Mouse (Mus musculus) right cerebral cortex, adult 18-20 months (tissue): ENCODE data around the gene Dbx2.

Experiments used
- DNase-seq: peaks from one replicate; pipeline ENCODE4 v3.0.0; 2022; ENCODE audit warnings: mixed read lengths

Dbx2 gene

DNA sequence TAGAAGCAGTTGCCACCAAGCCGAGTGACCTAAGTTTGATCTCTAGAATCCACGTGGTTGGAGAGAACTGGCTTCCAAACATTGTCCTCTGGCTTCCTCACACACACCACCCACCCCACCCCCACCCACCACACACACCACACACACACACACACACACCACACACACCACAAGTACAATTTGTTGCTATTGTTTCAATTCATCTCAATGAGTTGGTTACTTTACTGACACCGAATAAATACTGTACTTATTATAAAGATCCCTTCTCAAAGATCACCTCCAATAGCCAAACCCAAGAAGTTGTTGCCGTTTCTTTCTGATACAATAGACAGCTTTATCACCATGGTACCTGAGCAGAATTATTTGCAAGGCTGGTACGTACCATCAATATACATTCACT, at the start of gene Dbx2:
Gene Dbx2 (minus strand): TSS at position 101 of the 400 bp plus-strand sequence.
- DNase-seq: no peak

DNA sequence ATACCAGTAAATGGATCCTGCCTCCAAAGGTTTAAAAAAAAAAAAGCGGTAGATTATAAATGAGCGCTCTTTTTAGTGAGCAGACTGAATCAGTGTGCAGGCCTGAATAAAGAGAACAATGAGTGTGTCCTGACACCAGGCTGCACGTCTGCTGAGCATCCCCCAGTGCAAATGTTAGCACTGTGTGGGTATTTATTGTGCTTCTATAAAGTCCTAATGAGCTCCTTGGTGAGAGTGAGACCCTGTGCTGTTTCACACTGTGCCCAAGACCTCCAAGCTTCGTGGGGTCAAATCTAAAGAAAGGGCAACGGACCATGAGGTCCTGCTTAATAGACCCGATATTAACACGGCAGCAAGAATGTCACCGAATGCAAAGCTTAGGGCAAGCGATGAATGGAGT, 46.4 kb upstream of the Dbx2 start:
- no peak for DNase-seq

- DNase-seq: no peak
These were observed 45.8 kb upstream of the Dbx2 start for GRCm38 (mm10) chr15:95701573-95701972.

GRCm38 (mm10) chr15:95699371-95699770, 43.6 kb upstream of the Dbx2 start:
- no peak for DNase-seq

- DNase-seq: peak; percentile 33
These were observed 38.0 kb upstream of the Dbx2 start for GRCm38 (mm10) chr15:95693759-95694158.

GRCm38 (mm10) chr15:95691594-95691993, 35.8 kb upstream of the Dbx2 start:
- no peak for DNase-seq

- DNase-seq: no peak
These were observed 35.4 kb upstream of the Dbx2 start for GRCm38 (mm10) chr15:95691129-95691528.

GRCm38 (mm10) chr15:95682620-95683019, 26.9 kb upstream of the Dbx2 start:
- DNase-seq: no peak

DNA sequence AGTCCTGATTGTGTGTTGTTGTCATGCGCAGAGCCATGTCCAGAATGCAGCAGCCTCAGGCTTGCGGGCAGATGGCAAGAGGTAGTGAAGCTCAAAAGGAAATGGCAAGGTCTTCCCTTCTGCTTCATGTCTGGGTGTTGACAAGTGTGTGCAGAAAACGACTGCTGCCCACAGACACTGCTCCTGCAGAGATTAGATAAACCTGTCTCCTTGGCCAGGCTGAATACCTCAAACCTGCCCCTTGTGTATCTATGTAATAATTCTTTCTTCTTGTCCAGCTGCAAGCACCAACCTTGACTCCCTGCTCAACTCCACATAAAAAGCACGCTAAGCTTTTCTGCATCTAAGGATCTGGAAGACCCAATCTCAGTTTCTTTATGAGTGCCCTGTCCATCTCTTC, 19.9 kb upstream of the Dbx2 start:
- no peak for DNase-seq

DNA sequence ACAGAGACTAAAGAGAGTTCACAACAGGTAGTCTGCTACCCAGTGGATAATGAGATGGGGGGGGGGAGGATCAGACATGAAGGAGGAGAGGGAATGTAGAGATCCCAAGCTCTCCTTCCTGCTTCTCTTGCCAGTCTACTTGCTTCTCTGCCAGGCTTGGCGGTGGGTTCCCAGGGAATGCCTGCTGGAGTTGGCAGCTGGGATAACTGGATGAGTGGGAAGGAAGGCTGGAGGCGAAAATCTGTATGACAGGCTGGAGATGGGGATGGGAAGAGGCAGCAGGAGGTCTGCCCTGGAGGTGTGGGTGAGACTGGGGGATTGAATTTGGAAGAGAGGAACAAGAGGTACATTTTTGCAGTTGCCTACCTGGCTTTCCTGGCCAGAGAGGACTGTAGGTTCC, 19.4 kb upstream of the Dbx2 start:
- DNase-seq: peak; percentile 49

DNA sequence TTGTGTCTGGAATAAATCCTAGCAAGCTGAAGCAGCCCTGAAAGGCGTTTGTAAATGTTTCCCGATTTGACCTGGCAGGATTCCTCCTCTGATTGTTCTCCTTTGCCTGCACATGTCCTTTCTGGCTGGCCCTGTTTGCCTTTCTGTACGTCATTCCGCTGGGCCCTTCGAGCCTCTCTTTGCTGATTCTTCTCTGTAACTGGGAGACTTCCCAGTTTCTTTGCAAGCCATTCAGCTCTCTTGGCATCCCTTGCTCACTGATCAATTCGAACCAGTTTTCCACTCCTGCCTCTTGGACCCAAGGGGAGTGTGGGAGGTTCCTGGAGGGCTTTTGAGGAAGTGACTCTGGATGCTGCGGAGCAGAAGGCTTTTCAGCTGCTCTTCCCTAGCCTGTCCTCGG, 11.4 kb upstream of the Dbx2 start:
- DNase-seq: peak; percentile 64

GRCm38 (mm10) chr15:95665002-95665401, 9.2 kb upstream of the Dbx2 start:
- no peak for DNase-seq

DNA sequence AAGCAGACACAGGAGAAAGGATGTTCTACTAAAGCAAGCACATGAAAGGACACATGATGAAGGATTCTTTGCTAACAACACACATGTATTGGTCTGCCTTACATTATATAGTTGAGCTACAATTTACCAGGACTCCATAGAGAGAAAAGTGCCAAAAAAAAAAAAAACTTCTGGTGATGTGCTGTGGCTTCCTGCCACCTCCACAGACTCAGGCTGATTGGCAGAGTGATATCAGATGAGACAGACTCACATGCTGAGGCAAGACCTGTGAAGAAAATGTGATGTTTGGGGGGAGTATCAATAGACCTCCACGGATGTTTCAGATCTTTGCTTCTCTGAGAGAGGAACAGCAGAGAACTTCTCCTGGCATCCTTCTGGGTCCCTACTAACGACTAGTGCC, 6.0 kb upstream of the Dbx2 start:
- no peak for DNase-seq

- DNase-seq: no peak
These were observed 4.6 kb upstream of the Dbx2 start for GRCm38 (mm10) chr15:95660368-95660767.

DNA sequence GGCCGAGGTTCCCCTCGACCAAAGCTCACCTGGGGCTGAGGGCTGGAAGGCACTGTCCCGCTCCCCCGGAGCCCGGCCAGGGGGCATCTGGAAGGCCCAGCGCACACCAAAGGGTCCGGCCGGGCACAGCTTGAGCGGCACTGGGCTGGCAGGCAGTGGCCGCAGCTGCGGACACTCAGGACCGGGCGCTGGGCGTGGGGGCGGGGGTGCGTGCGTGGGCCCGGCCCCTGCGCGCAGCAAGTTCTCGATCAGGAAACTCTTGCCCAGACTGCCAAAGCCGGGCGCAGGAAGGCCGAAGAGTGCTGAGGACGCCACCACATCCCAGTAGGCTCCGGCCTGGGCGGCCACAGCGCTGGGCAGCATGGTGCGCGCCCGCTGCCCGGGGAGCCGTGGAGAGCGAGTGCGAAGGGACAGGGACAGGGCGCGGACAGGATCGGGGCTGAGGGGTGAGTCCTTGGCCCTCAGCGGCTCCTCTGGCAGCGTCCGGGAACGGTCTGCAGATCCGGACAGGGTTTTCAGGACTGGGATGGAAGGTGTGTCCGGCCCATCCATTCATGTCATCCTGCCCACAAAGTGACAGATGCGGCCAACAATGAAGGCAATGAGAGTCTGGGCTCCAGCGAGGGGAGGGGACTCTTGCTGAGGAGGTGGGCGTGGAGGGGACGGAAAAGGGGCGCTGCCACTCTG, 1.4 kb downstream of the Dbx2 start:
- peak; percentile 5 for DNase-seq

DNA sequence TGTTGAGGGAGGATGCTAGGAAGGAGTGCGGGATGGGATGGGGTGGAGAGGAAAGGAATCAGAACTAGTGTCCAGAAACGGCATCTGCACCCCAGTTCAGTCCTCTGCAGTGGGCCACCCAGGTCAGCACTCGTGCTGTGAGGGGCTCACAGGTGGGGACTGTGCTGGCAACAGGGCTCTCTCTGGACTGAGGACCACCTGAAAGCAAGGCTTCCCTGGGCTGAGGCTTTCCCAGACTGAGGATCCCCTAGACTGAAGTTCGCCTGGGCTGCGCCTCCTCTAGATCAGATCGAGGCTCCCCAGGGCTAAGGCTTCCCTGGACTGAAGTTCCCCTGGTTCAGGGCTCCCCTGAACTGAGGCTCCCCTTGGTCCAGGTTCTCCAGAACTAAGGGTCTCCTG, 1.9 kb downstream of the Dbx2 start:
- DNase-seq: no peak

DNA sequence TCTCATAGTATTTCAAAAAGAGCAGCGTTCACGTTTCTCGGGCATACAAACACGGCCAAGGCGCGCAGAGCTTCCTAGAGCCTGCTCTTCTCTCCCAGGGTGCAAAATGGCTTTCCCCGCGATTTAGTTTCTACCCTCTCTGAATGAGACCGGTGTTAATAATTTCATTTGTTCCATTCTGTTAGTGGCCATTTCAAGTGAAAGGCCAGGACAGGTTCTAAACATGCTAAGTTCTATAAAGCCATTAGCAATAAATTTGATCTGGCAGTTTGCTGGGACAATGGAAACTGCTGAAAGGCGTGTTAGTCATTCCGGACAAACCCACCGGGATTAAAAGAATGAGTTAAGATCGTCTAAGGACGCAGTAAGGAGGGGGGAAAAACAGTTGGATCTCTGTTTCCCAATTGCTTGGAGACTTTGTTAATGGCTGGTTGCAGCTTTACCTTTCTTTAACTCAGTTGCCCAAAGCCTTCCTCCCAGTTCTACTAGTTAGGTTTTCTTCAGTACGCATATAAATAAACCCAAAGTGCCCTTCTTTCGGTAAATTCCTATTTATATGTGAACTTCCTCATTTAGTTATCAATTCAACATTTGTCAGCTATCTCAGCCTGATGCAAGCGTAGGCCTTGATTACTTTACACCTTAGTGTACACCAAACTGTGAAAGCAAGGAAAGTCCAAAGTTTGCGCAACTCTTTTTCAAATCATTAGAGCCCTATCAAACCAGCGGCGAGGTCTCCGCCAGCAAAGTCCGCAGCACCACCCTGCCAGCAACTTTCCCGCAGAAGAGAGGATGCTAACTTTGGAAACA, 2.7 kb downstream of the Dbx2 start:
- no peak for DNase-seq

- DNase-seq: no peak
These were observed 3.9 kb downstream of the Dbx2 start for GRCm38 (mm10) chr15:95651824-95652223.

DNA sequence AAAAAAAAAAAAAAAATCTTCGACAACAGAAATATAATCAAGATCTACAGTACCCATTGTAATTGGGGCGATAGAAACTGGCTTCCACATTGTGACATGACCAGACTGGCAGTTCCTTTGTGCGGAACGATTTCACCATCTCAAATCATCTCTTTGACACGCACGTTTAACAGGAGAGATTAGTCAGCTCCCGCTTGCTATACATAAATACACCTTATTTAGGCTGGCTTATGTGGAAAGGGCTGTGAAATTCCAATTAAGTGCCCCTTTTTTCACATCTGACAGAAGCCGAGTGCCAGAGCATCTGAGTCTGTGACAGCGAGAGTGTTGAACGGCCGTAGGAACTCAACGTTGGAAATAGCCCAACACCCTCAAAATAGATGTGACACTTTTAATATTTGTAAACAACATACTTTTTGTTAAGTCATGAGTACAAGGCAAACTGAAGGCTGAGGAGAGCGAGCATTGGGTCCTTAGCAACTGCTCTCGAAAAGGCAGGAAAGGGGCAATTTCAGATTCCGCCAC, 12.2 kb downstream of the Dbx2 start:
- DNase-seq: no peak

DNA sequence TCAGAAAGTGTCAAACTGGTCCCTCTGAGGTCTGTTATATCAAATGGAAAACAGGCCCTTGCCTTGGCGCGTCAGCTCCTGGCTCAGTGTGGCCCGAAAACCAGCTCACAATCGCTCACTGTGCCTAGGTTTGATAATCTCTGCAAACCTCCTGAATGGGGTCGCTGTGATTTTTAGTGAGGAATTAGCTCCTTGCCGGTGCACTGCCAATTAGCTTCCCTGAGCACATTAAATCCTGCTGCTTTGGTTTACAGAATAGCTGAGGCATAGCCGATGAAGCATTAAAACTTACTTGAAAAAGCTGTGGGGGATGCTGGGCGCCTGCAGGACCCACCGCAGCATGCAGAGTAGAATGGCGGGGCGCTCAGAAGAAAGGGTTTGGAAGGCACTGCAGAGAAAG, 15.4 kb downstream of the Dbx2 start:
- peak; percentile 6 for DNase-seq

DNA sequence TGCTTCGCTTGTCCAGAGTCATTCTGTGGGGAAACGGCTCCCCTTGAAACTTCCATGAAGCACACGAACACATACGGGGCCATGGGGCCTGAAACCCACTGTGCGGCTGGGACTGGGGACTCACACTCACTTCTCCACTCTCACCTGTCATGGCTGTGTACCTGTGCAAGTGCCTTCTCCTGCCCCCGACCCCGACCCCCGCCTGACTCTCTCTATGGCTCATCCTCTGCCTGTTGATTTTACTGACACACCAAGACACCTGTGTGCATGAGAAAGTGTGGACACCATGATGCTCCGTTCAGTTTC, 16.0 kb downstream of the Dbx2 start:
- no peak for DNase-seq

DNA sequence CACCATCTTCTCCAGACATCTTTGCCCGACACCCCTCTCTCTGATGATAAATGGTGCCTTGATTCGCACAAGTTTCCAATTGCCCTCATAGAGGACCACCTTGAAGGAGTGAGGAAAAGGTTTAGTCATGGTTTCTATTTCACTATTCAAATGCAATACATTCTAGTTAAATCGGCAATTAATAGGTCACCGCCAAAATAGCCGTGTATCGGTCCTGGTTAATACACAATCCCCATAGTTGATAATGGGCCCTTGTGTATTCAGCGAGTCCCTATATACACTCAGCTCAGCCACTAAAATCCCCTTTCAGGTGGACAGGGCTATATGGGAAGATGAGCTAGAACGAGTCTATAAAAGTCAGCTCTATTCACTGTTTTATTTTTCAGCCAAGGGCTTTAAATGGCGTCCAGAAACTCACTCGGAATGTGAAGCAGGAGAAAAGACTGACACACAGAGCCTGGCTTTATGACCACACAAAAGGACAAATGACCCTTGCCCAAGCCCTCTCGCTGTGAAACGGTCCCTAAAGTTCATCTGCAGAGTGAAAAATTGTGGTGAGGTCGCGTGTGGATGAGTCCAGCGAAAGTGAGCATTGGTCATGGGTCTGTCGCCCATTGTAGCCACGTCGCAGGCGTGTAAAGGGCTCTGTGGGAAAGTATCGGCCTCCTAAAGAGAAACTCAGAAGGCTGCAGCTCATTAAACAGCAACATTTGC, 16.5 kb downstream of the Dbx2 start:
- DNase-seq: no peak

GRCm38 (mm10) chr15:95624396-95624795, 31.4 kb downstream of the Dbx2 start:
- no peak for DNase-seq

GRCm38 (mm10) chr15:95622797-95623196, 33.0 kb downstream of the Dbx2 start:
- no peak for DNase-seq
